Mouse (Mus musculus) large intestine, adult 2 months (tissue): ENCODE results near the gene Rnf10. TPM values are rescaled to one million over a fixed set of nuclear protein-coding genes. Genes with fewer than 3 reads are reported as not detected.

ENCODE experiments used
- DNase-seq: peaks from one replicate; pipeline ENCODE4 v3.0.0-alpha.2; 2012; ENCODE audit warnings: low read depth, low spot score
- WGBS: fragments of 180-500 bp; shearing (Covaris S2); methylation state at CpG from one replicate; pipeline ENCODE4 v1.1.7; 2018; 5-methylcytosine and 5-hydroxymethylcytosine counted together
- polyA plus RNA-seq: library from polyadenylated mRNA; depleted of rRNA; stranded (reverse); fragments of >200 nt; gene quantifications from 2 replicates; pipeline ENCODE4 v1.2.3, GENCODE M21; 2012; rRNA removed

Gene Rnf10
- polyA plus RNA-seq, 1 experiment, result 111 TPM

DNA sequence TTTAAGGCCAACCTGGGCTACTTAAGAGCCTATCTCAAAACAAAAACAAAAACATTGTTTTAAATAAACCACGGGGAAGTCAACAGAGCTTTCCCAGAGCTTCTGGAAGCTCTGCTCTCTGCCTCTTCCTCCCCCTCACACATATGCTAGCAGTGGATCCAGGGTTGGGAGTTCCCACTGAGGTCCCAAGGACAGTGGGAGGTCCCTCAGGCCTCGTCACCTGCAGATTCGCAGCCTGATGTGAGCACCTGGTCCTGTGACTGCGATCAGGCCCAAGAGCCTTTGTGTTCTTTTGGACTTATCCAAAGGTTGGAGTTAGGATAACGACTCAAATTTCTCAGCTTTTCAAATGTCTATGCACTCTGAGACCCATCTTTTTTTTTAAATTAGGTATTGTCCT lies 64.1 kb downstream of the Rnf10 start:
- no peak for DNase-seq
- WGBS, result 77% methylated on average over 5 of the region's 5 CpGs

DNA sequence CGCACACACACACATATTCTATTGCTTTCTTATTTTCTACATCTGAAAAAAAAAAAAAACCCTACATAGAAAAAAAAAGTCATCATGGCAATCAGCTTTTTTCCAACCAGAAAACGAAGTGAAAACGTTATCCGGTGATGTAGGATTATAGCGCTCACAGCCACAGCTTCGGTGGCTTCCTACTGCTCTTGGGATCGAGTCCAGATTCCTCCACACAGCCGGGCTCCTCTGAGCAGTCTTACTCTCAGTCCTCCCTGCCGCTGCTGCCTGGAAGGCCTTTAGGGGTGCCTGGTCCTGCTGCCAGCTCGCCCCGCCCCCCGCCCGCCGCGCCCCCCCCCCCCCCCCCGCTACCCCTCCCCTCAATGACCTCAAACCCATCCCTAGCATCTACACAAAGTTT lies 64.8 kb downstream of the Rnf10 start:
- DNase-seq, result no peak
- 18% methylated on average over 16 of the region's 16 CpGs for WGBS

DNA sequence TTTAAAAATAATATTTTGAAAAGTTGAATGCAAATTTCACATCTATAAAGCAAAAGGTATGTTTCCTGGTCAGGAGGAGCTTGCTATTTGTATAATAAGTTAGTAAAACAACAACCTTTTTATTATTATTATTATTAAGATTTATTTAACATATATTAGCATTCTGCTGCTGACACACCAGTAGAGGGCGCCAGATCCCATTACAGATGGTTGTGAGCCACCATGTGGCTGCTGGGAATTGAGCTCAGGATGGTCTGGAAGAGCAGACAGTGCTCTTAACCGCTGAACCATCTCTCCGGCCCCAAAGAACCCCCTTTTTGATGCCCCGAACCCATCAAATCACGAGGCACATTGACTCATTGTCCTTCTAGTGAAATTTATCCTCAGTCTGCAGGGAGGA lies 65.5 kb downstream of the Rnf10 start:
- 70% methylated on average over 5 of the region's 5 CpGs for WGBS
- DNase-seq, result no peak

DNA sequence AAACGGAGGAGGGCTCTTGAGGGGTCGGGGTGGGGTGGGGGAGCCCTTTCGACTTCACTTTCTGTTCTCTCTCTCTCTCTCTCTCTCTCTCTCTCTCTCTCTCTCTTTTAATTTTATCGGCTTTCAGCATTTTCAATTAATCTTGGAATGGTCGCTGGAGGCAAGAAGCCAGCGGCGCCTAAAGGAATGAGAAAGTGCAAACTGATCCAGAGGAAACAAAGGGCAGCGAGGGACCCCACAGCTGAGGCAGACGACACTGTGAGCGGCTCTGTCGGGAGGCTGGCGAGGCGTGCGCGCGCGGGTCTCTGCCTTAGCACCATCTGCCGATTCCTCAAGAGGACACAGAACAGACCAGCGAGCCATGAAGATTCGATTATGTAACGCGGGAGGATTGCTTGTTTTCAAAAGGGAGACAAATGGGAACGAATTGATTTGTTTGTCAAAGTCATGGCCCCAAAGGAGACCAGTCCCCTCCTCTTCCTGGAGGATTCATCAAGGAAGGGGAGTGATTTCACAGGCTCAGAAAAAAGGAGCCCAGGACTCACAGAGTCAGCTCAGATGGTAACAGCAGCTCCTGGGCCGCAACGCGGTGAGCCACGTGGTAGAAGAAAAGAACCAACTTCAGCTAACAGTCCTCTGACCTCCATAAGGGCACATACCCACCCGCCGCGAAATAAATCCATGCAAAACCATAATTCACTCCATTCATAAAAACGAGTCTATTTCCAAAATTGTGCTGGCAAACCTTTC lies 68.0 kb downstream of the Rnf10 start:
- DNase-seq, result no peak
- WGBS, result 6% methylated on average over 31 of the region's 31 CpGs

DNA sequence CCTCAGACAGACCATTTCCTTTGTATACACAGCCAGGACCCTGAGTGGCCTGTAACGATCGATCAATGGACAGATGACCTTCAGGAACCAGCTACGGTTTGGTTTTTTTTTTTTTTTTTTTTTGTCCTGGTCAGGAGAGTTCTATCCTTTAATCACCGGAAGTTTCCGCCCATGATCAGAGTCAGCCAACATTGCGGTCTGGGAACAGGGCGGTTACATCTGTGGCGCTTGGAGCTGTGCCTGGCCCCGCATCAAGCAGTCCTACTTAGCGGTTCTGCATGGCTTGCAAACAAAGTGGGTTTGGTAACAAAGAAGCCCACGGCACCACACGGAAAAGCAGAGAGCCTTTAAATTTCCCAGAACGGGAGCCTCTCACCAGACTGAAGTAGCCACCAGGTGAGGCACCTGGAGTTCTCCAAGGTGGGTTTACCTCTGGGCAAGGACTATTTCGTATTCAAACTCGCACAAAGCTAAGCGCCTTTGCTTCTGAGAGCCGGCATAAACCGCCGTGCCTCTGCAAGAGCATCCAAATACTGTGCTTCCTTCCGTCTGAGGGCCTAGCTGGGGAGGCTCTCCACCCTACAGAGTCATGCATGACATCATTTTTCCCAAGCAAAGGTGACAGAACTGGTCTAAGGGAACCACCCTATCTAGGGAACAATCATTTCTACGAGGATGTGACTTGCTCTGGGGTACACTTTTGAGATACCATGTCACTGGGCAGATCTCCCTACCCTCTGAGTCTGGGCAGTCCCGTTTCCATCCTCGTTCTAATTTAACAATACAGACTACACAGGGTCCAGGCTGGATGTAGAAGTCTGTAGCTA lies 68.8 kb downstream of the Rnf10 start:
- no peak for DNase-seq
- 15% methylated on average over 23 of the region's 23 CpGs for WGBS

DNA sequence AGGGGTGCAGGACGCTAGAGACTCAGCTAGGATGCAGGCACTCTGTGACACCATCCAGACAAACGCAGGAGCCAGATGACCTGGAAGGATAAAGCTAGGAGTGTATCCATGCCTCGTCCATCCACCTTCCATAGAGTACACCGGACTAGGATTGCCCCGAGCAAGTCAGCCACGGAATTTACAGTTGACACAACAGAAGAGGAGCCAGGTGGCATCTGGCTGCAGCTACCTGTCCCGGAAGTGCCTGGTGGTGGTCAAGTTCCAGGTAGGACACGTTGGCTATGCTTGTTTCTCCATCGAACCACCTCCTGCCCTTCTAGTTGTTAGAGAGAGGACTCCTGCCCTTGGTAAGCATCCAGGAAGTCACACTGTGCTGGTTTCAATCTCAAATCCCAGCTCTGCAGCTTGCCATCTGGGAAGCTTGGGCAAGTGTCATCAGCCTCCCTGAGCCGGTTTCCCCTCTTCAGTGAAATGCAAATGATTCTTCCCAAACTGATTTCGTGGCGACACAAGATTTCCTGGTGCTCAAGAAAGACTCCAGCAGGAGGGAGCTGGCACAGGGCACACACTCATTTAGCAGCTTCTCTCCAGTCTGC lies 78.0 kb downstream of the Rnf10 start:
- 10% methylated on average over 12 of the region's 12 CpGs for WGBS

DNA sequence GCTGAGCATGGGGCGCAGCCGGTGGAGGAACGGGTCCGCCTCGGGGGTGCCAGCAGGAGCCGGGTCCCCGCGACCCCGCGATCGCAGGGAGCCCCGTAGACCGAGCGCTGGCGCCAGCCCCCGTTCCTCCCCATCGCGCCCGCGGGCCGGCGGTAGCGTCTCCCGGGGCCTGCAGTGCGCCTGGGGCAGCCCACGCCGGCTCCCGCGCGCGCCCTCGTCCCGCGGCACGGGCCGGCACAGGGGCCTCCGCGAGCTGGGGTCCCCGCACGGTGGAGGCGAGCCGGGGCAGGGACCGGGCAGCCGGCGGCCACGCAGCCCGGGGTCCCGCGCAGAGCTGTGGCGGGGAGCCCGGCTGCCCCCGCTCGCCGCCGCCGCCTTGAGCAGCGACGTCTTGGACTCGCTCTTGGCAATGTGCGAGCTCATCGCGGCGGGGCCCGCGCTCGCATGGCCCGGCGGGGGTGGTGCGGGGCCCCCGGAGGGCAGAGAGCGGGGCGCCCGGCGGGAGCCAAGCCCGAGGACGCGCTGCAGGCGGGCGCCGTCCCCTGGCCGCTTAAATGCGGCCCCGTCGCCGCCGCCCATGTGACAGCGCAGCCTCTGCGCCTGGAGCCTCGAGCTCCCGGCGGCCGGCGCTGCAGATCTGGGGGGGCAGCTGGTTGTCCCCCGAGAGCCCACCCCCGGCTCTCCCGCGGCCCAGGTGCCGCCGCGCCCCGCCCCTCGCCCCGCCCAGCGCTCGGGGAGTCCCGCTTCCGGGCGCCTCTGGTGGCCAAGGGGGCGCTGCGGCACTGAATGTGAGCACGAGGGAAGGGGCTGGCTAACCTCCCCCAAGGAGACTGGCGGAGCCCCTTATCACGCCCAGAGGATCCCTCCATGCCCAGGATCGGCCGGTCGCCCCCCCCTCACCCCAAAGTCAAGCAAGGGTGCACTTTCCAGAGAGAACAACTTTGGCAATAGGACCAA lies 78.8 kb downstream of the Rnf10 start, which contains the start of gene Cabp1:
TSS of gene Cabp1 (minus strand) at position 713 of the 957 bp plus-strand sequence.
- DNase-seq, result no peak
- WGBS, result under 1% methylated on average over 80 of the region's 116 CpGs

More for the DNA sequence above, 78.0 kb downstream of the Rnf10 start:
- no peak for DNase-seq

DNA sequence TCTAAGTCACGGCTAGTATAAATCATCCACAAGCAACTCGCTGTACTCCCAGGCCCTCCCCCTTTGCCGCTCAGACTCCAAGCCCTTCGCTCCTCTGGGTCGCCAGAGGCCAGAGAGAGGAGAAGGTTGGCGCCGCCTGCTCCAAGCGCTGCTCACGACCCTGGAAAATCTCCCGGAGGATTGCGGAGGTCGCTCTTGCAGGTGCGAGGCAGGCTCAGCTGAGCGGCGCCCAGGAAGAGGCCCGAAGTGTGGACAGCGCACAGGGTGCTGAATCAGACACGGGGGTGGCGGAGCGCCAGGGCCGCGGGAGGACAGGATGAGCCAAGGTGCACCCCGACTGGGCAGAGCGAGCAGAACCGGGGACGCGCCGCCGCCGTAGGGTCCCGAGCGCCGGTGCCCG lies 79.5 kb downstream of the Rnf10 start:
- DNase-seq, result no peak
- under 1% methylated on average over 34 of the region's 34 CpGs for WGBS

DNA sequence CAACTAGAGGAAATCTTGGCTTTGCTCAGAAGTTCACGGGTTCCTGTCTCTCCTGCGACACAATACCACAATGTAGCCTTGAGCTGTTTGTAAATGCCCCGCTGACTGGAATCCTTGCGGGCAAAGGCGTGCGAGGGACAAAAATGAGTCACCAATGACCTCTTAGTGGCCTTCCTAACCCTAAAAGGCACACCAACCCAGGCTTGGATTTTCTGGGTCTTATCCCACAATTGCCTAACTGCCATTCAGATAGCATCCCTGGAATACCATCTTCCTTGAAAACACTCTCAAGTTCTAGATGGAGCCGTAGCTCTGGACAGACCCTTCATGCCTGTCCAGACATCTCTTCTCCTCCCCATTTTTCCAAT lies 79.9 kb downstream of the Rnf10 start:
- no peak for DNase-seq
- WGBS, result 12% methylated on average over 7 of the region's 7 CpGs

DNA sequence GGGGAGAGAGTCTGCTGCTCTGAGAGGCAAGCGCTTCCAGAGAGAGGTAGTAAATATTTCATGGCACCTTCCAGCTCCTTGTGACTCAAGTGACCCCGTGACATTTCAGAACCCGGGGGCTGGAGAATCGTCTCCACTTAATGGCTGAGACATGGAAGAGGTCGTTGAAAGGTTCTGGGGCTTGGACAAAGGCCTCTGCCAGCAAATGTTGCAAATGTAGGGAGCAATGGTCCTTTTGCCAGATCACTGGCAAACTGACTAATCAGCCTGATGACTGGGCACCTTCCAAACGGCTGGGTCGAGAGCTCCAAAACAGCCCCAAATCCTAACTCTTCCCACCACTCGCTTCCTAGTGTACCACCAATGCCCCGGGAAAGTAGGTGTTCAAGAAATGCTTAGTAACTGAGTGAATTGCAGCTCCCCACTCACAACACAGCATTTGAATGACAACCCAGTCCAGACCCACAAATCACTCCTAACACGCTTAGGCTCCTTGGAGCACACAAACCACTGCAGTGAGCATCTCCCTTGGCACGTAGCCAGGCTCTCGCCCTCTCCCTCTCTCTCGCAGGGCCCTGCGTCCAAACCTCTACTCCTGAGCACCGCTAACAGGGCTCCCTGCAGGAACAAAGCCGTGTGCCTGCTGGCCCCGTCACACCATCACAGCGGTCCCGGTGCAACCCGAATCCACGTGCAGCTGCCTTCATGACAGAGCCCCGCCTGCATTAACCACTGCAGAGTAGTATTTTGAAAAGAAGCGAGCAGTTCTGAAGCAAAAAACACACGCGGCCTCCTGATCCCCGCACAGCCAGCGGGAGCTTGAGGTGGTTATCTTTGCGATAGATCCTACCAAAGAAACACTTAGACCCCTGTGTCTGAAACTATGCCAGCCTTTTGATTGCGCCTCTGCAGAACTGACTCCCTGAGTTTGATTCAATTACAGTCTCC lies 80.5 kb downstream of the Rnf10 start:
- no peak for DNase-seq
- 18% methylated on average over 29 of the region's 29 CpGs for WGBS

Other genes with a start within 250 kb of the Rnf10 start
- gene Gm10401, start 174.6 kb downstream of the Rnf10 start, polyA plus RNA-seq, result 0.23 and 0.32 TPM in 2 replicates
- 114 and 119 TPM in 2 replicates for gene Acads, start 153.6 kb downstream of the Rnf10 start, polyA plus RNA-seq
- gene Unc119b, start 137.9 kb downstream of the Rnf10 start, polyA plus RNA-seq, result 33.6 and 35.6 TPM in 2 replicates
- 131 and 153 TPM in 2 replicates for gene Mlec, start 114.7 kb downstream of the Rnf10 start, polyA plus RNA-seq
- gene Cabp1, start 78.5 kb downstream of the Rnf10 start, polyA plus RNA-seq, result 1.1 and 1.4 TPM in 2 replicates
- 68.2 and 68.5 TPM in 2 replicates for gene Pop5, start 37.1 kb downstream of the Rnf10 start, polyA plus RNA-seq
- 16.0 and 17.1 TPM in 2 replicates for gene Coq5, start 6.8 kb upstream of the Rnf10 start, polyA plus RNA-seq
- gene Dynll1, start 28.1 kb upstream of the Rnf10 start, polyA plus RNA-seq, result 147 and 222 TPM in 2 replicates
- gene Srsf9, start 54.3 kb upstream of the Rnf10 start, polyA plus RNA-seq, result 28.5 and 31.3 TPM in 2 replicates
- 8.3 and 9.4 TPM in 2 replicates for gene Gatc, start 68.3 kb upstream of the Rnf10 start, polyA plus RNA-seq
- 22.4 and 22.9 TPM in 2 replicates for gene Triap1, start 68.3 kb upstream of the Rnf10 start, polyA plus RNA-seq
- gene Cox6a1, start 76.1 kb upstream of the Rnf10 start, polyA plus RNA-seq, result 3,102 and 3,530 TPM in 2 replicates
- gene Msi1, start 156.7 kb upstream of the Rnf10 start, polyA plus RNA-seq, result 8.7 and 9.9 TPM in 2 replicates
- 1.2 and 7.7 TPM in 2 replicates for gene Pla2g1b, start 193.4 kb upstream of the Rnf10 start, polyA plus RNA-seq
- gene Sirt4, start 211.8 kb upstream of the Rnf10 start, polyA plus RNA-seq, result 17.3 and 24.2 TPM in 2 replicates
- 76.8 and 135 TPM in 2 replicates for gene Pxn, start 233.8 kb upstream of the Rnf10 start, polyA plus RNA-seq